8 mouse cellular contexts compared by ENCODE assay signal in the genomic region with DNA sequence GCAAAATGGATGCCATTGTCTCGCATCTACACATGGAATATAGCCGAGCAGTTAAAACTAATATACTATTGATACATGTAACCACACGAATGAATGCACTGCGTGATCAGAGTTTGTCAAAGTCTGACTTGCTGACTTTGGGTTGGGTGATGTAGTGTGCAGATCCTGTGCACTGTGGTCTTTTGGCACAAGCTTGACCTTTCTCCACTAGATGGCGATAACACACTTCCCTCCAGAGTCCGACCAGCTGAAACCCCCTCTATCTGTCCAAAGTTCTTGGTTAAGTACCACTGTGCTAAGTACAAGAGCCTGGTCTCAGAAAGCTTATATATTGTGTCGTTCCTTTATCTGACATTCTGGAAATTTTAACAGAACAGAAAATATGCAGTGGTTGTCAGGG.
A peak's percentile ranks its signal among the peaks of the same experiment; 100 is the strongest.
DNase-seq lines count a peak whose midpoint lies in the region; ATAC-seq lines count a peak whose summit lies in the region.

No protein-coding gene starts in this region.

- DNase-seq in gastrocnemius, adult 18-20 months (ENCODE audit: low spot score): peak; percentile 4
- no peak for DNase-seq in gastrocnemius, adult 8-10 months (ENCODE audit: low spot score in 2 of 2)
- DNase-seq in ovary, postnatal 14 days (ENCODE audit: low spot score): peak; percentile 3
- DNase-seq in ovary, postnatal 10 days (ENCODE audit: low spot score): no peak
- DNase-seq in forebrain, embryonic 11.5 days (ENCODE audit: low spot score): peak; percentile 53
- peak; percentile 80 for DNase-seq in mesoderm, embryonic 11.5 days (ENCODE audit: low read depth, low spot score)
- DNase-seq in urinary bladder, postnatal 14 days (ENCODE audit: low spot score): no peak
- no peak for DNase-seq in gastrocnemius, postnatal 36 days

- H3K4me3 ChIP-seq in forebrain, embryonic 11.5 days (ENCODE audit: low read depth, low read length): no peak overlapping the region

- no peaks in the 10 kb centered on the region for H3K4me1 ChIP-seq in forebrain, embryonic 11.5 days (replicated peaks; ENCODE audit: control insufficient read depth, insufficient read depth, low read length)

- no peak overlapping the region for H3K27ac ChIP-seq in forebrain, embryonic 11.5 days (ENCODE audit: low read depth, low read length)

- WGBS in forebrain, embryonic 11.5 days: 42% methylated on average over 7 of the region's 7 CpGs

- no peak overlapping the region for H3K9ac ChIP-seq in forebrain, embryonic 11.5 days (ENCODE audit: low read length)

- intact Hi-C loops in gastrocnemius, postnatal 36 days (cut with DNase I): no loop called here

- no peaks in the 10 kb centered on the region for H3K27me3 ChIP-seq in forebrain, embryonic 11.5 days (ENCODE audit: control insufficient read depth, insufficient read depth, low read length)

- no peak overlapping the region for H3K4me2 ChIP-seq in forebrain, embryonic 11.5 days (ENCODE audit: low read depth, low read length, severe bottlenecking)

- ATAC-seq in forebrain, embryonic 11.5 days (replicated peaks; ENCODE audit: low FRiP score): peak; percentile 53; the same call in 1 of the 2 replicates

- no peaks in the 10 kb centered on the region for H3K9me3 ChIP-seq in forebrain, embryonic 11.5 days (ENCODE audit: control insufficient read depth, low read length)

- H3K36me3 ChIP-seq in forebrain, embryonic 11.5 days (ENCODE audit: control insufficient read depth, insufficient read depth, low read length): no peaks in the 10 kb centered on the region

Comparison
In these comparisons a context has a peak if more than half of its experiments do, and no peak if none do; other contexts are left out.
1. DNase-seq: peak in gastrocnemius, adult 18-20 months (single experiment), ovary, postnatal 14 days (single experiment), forebrain, embryonic 11.5 days (single experiment) and mesoderm, embryonic 11.5 days (single experiment); none in gastrocnemius, adult 8-10 months (0 of 2), ovary, postnatal 10 days (single experiment), urinary bladder, postnatal 14 days (single experiment) and gastrocnemius, postnatal 36 days (0 of 2).